Mouse (Mus musculus) liver, embryonic 14.5 days (tissue): ENCODE measurements around the gene Sbk1.

Experiments used
- CTCF ChIP-seq: IDR thresholded peaks from 2 replicates; pipeline ENCODE4 v1.5.1; 2016; ENCODE audit warnings: antibody characterized with exemption, low read depth, control low read depth
- EP300 ChIP-seq: IDR thresholded peaks from 2 replicates; pipeline ENCODE4 v1.6.1; 2016; ENCODE audit warnings: antibody characterized with exemption, low read depth

- TF ChIP-seq CTCF (no peak), EP300 (no peak)
These were observed 35.6 kb upstream of the Sbk1 start for GRCm38 (mm10) chr7:126236794-126237192.
